Mouse (Mus musculus) kidney, adult 2 months (tissue): ENCODE results near the gene Prr5l.

Source experiments
- CTCF ChIP-seq: fragments of 200-500 bp; conservative IDR thresholded peaks from 2 replicates; pipeline ENCODE4 v1.5.1; 2011; ENCODE audit warnings: low read depth, mild to moderate bottlenecking, control low read depth, low read length, moderate library complexity, mixed read lengths; ENCODE audit not compliant: insufficient read depth, insufficient read length
- POLR2A ChIP-seq: fragments of 200-500 bp; IDR thresholded peaks from one replicate; pipeline ENCODE4 v1.6.1; 2011; ENCODE audit warnings: low read depth, low read length, control low read depth

GRCm38 (mm10) chr2:101811925-101812324 lies 70.9 kb downstream of the Prr5l start:
- no peak for TF ChIP-seq CTCF
- no peak for TF ChIP-seq POLR2A
